Mouse (Mus musculus): Measurements from ENCODE around the gene Tmtc2.

DNA sequence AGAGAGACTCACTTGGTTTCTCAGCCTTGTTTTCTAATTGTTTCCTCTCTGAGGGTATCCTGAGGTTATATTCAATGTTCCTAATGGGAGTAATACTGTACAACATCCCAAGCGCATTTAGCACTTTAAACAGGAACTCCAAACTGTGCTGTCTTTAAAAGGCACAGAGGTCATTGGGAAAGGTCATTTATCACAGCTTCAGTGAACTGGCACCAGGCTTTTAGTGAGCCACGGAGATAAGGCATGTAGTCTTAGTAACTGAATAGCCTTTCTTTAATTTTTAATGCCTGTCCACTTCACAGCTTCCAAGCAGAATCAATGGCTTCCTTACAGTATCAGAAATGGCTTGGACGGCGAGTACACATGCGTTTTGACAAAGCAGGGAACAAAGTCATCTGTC, 144.0 kb downstream of the Tmtc2 start:
- TF ChIP-seq CTCF (conservative IDR thresholded peaks at IDR 0.05; ENCODE audit: low read length) (no peak), POU5F1 (IDR thresholded peaks at IDR 0.05; ENCODE audit: borderline replicate concordance, low read length) (no peak)
